In the genomic region with DNA sequence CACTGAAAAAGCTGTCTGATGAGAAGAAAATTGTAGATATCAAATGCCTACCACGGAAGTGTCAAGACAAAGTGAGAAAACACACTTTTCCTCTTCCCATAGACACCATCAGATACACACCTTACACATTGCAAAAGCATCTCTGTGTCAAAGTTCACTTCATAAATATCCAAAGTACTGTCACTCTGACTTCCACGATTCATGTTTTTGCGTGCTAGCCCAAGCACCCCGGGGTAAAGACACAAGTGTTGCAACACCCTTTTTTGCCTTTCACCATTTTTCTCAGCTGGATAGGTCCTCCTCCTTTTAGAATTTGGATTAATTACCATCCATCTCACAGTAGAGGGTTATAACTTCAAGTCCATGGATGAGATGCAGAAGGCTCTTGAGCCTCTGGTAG, we compare ENCODE assay signal across 8 mouse cellular contexts. TPM values are rescaled to one million over a fixed set of nuclear protein-coding genes. Genes with fewer than 3 reads are reported as not detected.
A peak's percentile ranks its signal among the peaks of the same experiment; 100 is the strongest.
DNase-seq lines count a peak whose midpoint lies in the region; ATAC-seq and TF ChIP-seq lines count a peak whose summit lies in the region.

No protein-coding gene starts in this region.

- H3K27ac ChIP-seq in left cerebral cortex, adult 2 months = no peak overlapping the region
- H3K27ac ChIP-seq in embryonic facial prominence, embryonic 15.5 days (replicated peaks) = no peak overlapping the region; the same call in 1 of the 2 replicates
- no peak overlapping the region for H3K27ac ChIP-seq in limb, embryonic 10.5 days
- H3K27ac ChIP-seq in neural tube, embryonic 13.5 days (replicated peaks) = no peak overlapping the region

- H3K4me2 ChIP-seq in embryonic facial prominence, embryonic 15.5 days (replicated peaks) = peak overlapping the region; percentile 77
- peak overlapping the region; percentile 96 for H3K4me2 ChIP-seq in neural tube, embryonic 13.5 days

- no peaks in the 10 kb centered on the region for H3K27me3 ChIP-seq in embryonic facial prominence, embryonic 15.5 days
- H3K27me3 ChIP-seq in limb, embryonic 10.5 days (ENCODE audit: low read depth, poor library complexity, severe bottlenecking) = no peaks in the 10 kb centered on the region
- H3K27me3 ChIP-seq in neural tube, embryonic 13.5 days = no peaks in the 10 kb centered on the region

- peaks cover 29% of the 10 kb centered on the region for H3K4me1 ChIP-seq in embryonic facial prominence, embryonic 15.5 days
- peaks cover 20% of the 10 kb centered on the region for H3K4me1 ChIP-seq in limb, embryonic 10.5 days
- peaks cover 36% of the 10 kb centered on the region for H3K4me1 ChIP-seq in neural tube, embryonic 13.5 days (replicated peaks)

- no peak for DNase-seq in left cerebral cortex, adult 2 months (ENCODE audit: extremely low spot score in 1 of 2, low spot score in 2 of 2)
- no peak for DNase-seq in left cerebral cortex, adult 18-20 months (ENCODE audit: low spot score in 2 of 2)
- no peak for DNase-seq in limb, embryonic 10.5 days (ENCODE audit: low spot score)
- no peak for DNase-seq in retina, postnatal 1 day
- no peak for DNase-seq in adrenal gland, adult 2 months
- DNase-seq in B cell, adult 2 months = no peak

- peak overlapping the region; percentile 98 for H3K4me3 ChIP-seq in left cerebral cortex, adult 2 months
- H3K4me3 ChIP-seq in embryonic facial prominence, embryonic 15.5 days (replicated peaks) = peak overlapping the region; percentile 97; the same call in 1 of the 2 replicates
- H3K4me3 ChIP-seq in limb, embryonic 10.5 days = peak overlapping the region; percentile 99
- peak overlapping the region; percentile 97 for H3K4me3 ChIP-seq in neural tube, embryonic 13.5 days

- no peaks in the 10 kb centered on the region for H3K9me3 ChIP-seq in embryonic facial prominence, embryonic 15.5 days (replicated peaks)
- H3K9me3 ChIP-seq in limb, embryonic 10.5 days (replicated peaks) = no peaks in the 10 kb centered on the region
- H3K9me3 ChIP-seq in neural tube, embryonic 13.5 days = no peaks in the 10 kb centered on the region

- no peak for TF ChIP-seq CTCF in left cerebral cortex, adult 2 months (IDR thresholded peaks at IDR 0.05)

- no peak for ATAC-seq in embryonic facial prominence, embryonic 15.5 days (ENCODE audit: insufficient number of reproducible peaks, low FRiP score, low TSS enrichment, low read depth)
- no peak for ATAC-seq in neural tube, embryonic 13.5 days (ENCODE audit: low read depth)

- WGBS in embryonic facial prominence, embryonic 15.5 days = 77% methylated on average over 4 of the region's 4 CpGs
- 94% methylated on average over 4 of the region's 4 CpGs for WGBS in limb, embryonic 10.5 days
- WGBS in neural tube, embryonic 13.5 days = 96% methylated on average over 4 of the region's 4 CpGs

- H3K36me3 ChIP-seq in embryonic facial prominence, embryonic 15.5 days = no peaks in the 10 kb centered on the region
- no peaks in the 10 kb centered on the region for H3K36me3 ChIP-seq in limb, embryonic 10.5 days
- H3K36me3 ChIP-seq in neural tube, embryonic 13.5 days = no peaks in the 10 kb centered on the region

- no peak overlapping the region for H3K9ac ChIP-seq in embryonic facial prominence, embryonic 15.5 days
- peak overlapping the region; percentile 92; the same call in 1 of the 2 replicates for H3K9ac ChIP-seq in neural tube, embryonic 13.5 days

- intact Hi-C loops in left cerebral cortex, adult 2 months (cut with DNase I) = no loop called here

RNA-seq across cellular contexts. Expression of gene Pdpk1, which starts 10.8 kb away (rescaled TPM):
- 100 to 1,000 TPM; 114 to 116 TPM for total RNA-seq in left cerebral cortex, adult 2 months (2021)
- total RNA-seq in left cerebral cortex, adult 18-20 months (2021) = 100 to 1,000 TPM; 114 to 120 TPM
- 39.2 and 40.1 TPM in 2 replicates for polyA plus RNA-seq in embryonic facial prominence, embryonic 15.5 days (2015; fragmentation: Nextera tagmentation; extraction: Ambion mirVana)
- polyA plus RNA-seq in limb, embryonic 10.5 days (2016; fragmentation: Nextera tagmentation; extraction: Ambion mirVana) = 29.7 and 32.1 TPM in 2 replicates
- 54.0 and 63.8 TPM in 2 replicates for polyA plus RNA-seq in neural tube, embryonic 13.5 days (2015; fragmentation: Nextera tagmentation; extraction: Ambion mirVana)
- 10 to 100 TPM; 56.4 to 62.0 TPM for total RNA-seq in adrenal gland, adult 2 months (2021)
- polyA plus RNA-seq in adrenal gland, adult 2 months (2012; rRNA removed) = 23.6 and 24.7 TPM in 2 replicates

RNA-seq across cellular contexts. Expression of gene Amdhd2, which starts 23.6 kb away (rescaled TPM):
- 10 to 100 TPM; 29.2 to 32.0 TPM for total RNA-seq in left cerebral cortex, adult 2 months (2021)
- total RNA-seq in left cerebral cortex, adult 18-20 months (2021) = 10 to 100 TPM; 27.3 to 38.0 TPM
- polyA plus RNA-seq in embryonic facial prominence, embryonic 15.5 days (2015; fragmentation: Nextera tagmentation; extraction: Ambion mirVana) = 35.3 and 37.5 TPM in 2 replicates
- 49.1 and 49.5 TPM in 2 replicates for polyA plus RNA-seq in limb, embryonic 10.5 days (2016; fragmentation: Nextera tagmentation; extraction: Ambion mirVana)
- 30.4 and 37.4 TPM in 2 replicates for polyA plus RNA-seq in neural tube, embryonic 13.5 days (2015; fragmentation: Nextera tagmentation; extraction: Ambion mirVana)
- 10 to 100 TPM; 30.1 to 42.1 TPM for total RNA-seq in adrenal gland, adult 2 months (2021)
- polyA plus RNA-seq in adrenal gland, adult 2 months (2012; rRNA removed) = 68.4 and 71.3 TPM in 2 replicates

RNA-seq across cellular contexts. Expression of gene Atp6v0c, which starts 29.5 kb away (rescaled TPM):
- total RNA-seq in left cerebral cortex, adult 2 months (2021) = 1,000 to 10,000 TPM; 1,211 to 1,240 TPM
- 1,000 to 10,000 TPM; 1,209 to 1,218 TPM for total RNA-seq in left cerebral cortex, adult 18-20 months (2021)
- 539 and 547 TPM in 2 replicates for polyA plus RNA-seq in embryonic facial prominence, embryonic 15.5 days (2015; fragmentation: Nextera tagmentation; extraction: Ambion mirVana)
- 414 and 422 TPM in 2 replicates for polyA plus RNA-seq in limb, embryonic 10.5 days (2016; fragmentation: Nextera tagmentation; extraction: Ambion mirVana)
- 947 and 1,089 TPM in 2 replicates for polyA plus RNA-seq in neural tube, embryonic 13.5 days (2015; fragmentation: Nextera tagmentation; extraction: Ambion mirVana)
- 100 to 1,000 TPM; 476 to 493 TPM for total RNA-seq in adrenal gland, adult 2 months (2021)
- 1,190 and 1,565 TPM in 2 replicates for polyA plus RNA-seq in adrenal gland, adult 2 months (2012; rRNA removed)
